ENCODE assay signal across 8 mouse cellular contexts in the genomic region with DNA sequence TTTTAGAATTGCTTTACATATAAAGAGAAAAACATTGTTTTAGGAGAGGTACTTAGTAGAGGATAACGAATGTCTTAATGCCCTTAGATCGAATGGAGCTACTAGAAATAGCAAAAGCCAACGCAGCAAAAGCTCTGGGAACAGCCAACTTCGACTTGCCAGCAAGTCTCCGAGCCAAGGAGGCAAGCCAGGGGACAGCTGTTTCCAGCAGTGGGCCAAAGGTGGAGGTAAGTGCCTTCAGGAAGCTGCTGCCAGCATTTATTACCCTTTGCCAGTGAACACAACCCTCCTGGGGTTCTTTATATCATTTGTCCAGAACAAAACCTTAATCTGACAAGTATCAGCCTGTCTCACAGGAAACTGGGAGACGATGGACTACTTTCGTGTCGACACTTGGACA. TPM values are rescaled to one million over a fixed set of nuclear protein-coding genes. Genes with fewer than 3 reads are reported as not detected.
DNase-seq lines count a peak whose midpoint lies in the region; ATAC-seq and TF ChIP-seq lines count a peak whose summit lies in the region.

No protein-coding gene starts in this region.

- TF ChIP-seq CTCF in forebrain, postnatal 0 days (IDR thresholded peaks at IDR 0.05; ENCODE audit: low read depth), result no peak
- no peak for TF ChIP-seq CTCF in kidney, adult 2 months (conservative IDR thresholded peaks at IDR 0.05; ENCODE audit: insufficient read depth, insufficient read length, low read depth, low read length)

- H3K4me3 ChIP-seq in megakaryocyte, embryonic 14.5 days (replicated peaks), result peak overlapping the region; percentile 98
- H3K4me3 ChIP-seq in forebrain, postnatal 0 days (ENCODE audit: low read depth, low read length), result peak overlapping the region; percentile 97
- H3K4me3 ChIP-seq in kidney, adult 2 months (ENCODE audit: insufficient read depth, low read depth, low read length), result peak overlapping the region; percentile 44
- H3K4me3 ChIP-seq in midbrain, embryonic 16.5 days (ENCODE audit: low read depth, low read length), result peak overlapping the region; percentile 20

- WGBS in forebrain, postnatal 0 days, result 65% methylated on average over 8 of the region's 8 CpGs
- WGBS in kidney, adult 2 months, result 12% methylated on average over 8 of the region's 8 CpGs
- WGBS in midbrain, embryonic 16.5 days, result 82% methylated on average over 8 of the region's 8 CpGs

- H3K27me3 ChIP-seq in megakaryocyte, embryonic 14.5 days (replicated peaks), result no peaks in the 10 kb centered on the region
- H3K27me3 ChIP-seq in forebrain, postnatal 0 days (ENCODE audit: insufficient read depth, low read length), result no peaks in the 10 kb centered on the region
- H3K27me3 ChIP-seq in kidney, adult 2 months (replicated peaks; ENCODE audit: control insufficient read depth, insufficient read depth, low read length), result no peaks in the 10 kb centered on the region
- no peaks in the 10 kb centered on the region for H3K27me3 ChIP-seq in midbrain, embryonic 16.5 days (ENCODE audit: control insufficient read depth, insufficient read depth, low read depth, low read length)

- no peaks in the 10 kb centered on the region for H3K9me3 ChIP-seq in megakaryocyte, embryonic 14.5 days
- H3K9me3 ChIP-seq in forebrain, postnatal 0 days (ENCODE audit: low read length), result no peaks in the 10 kb centered on the region
- no peaks in the 10 kb centered on the region for H3K9me3 ChIP-seq in midbrain, embryonic 16.5 days (replicated peaks; ENCODE audit: control insufficient read depth, low read length, poor library complexity, severe bottlenecking)

- peaks cover 68% of the 10 kb centered on the region for H3K4me1 ChIP-seq in megakaryocyte, embryonic 14.5 days
- H3K4me1 ChIP-seq in forebrain, postnatal 0 days (ENCODE audit: insufficient read depth), result peaks cover 16% of the 10 kb centered on the region
- peaks cover 7% of the 10 kb centered on the region; the same call in 1 of the 2 replicates for H3K4me1 ChIP-seq in kidney, adult 2 months (ENCODE audit: control insufficient read depth, insufficient read depth, low read length)
- H3K4me1 ChIP-seq in midbrain, embryonic 16.5 days (ENCODE audit: control insufficient read depth, insufficient read depth, low read length), result peaks cover 27% of the 10 kb centered on the region

- no peak overlapping the region for H3K27ac ChIP-seq in forebrain, postnatal 0 days (ENCODE audit: low read depth, low read length)
- no peak overlapping the region for H3K27ac ChIP-seq in kidney, adult 2 months (ENCODE audit: insufficient read depth, low read depth, low read length)
- H3K27ac ChIP-seq in midbrain, embryonic 16.5 days (ENCODE audit: low read length), result no peak overlapping the region

- no peak for DNase-seq in forebrain, postnatal 0 days
- peak; percentile 68 for DNase-seq in kidney, adult 2 months
- DNase-seq in thymus, postnatal 0 days (ENCODE audit: low spot score), result no peak
- no peak for DNase-seq in right cerebral cortex, postnatal 10 days (ENCODE audit: low spot score in 2 of 2)
- no peak for DNase-seq in spleen, postnatal 4 days (ENCODE audit: low spot score in 2 of 2)

- H3K9ac ChIP-seq in forebrain, postnatal 0 days, result no peak overlapping the region
- H3K9ac ChIP-seq in midbrain, embryonic 16.5 days (ENCODE audit: low read depth, low read length), result peak overlapping the region; percentile 15

- no peak for TF ChIP-seq POLR2A in kidney, adult 2 months (IDR thresholded peaks at IDR 0.05; ENCODE audit: low read depth, low read length)

- peak overlapping the region; percentile 76 for H3K4me2 ChIP-seq in forebrain, postnatal 0 days (ENCODE audit: low read depth)
- H3K4me2 ChIP-seq in midbrain, embryonic 16.5 days (ENCODE audit: low read length), result peak overlapping the region; percentile 71

- H3K36me3 ChIP-seq in megakaryocyte, embryonic 14.5 days (replicated peaks; ENCODE audit: low read length), result peaks cover 57% of the 10 kb centered on the region
- peaks cover 30% of the 10 kb centered on the region for H3K36me3 ChIP-seq in forebrain, postnatal 0 days (ENCODE audit: insufficient read depth)
- peaks cover 18% of the 10 kb centered on the region for H3K36me3 ChIP-seq in kidney, adult 2 months (ENCODE audit: control insufficient read depth, insufficient read depth, low read length)
- H3K36me3 ChIP-seq in midbrain, embryonic 16.5 days (ENCODE audit: control insufficient read depth, insufficient read depth, low read length), result peaks cover 19% of the 10 kb centered on the region

- ATAC-seq in megakaryocyte, adult 5-6 weeks (ENCODE audit: poor library complexity, severe bottlenecking), result no peak
- ATAC-seq in forebrain, postnatal 0 days, result no peak
- no peak for ATAC-seq in midbrain, embryonic 16.5 days

RNA-seq across cellular contexts. Expression of gene Rsrp1, which starts 1.8 kb away (rescaled TPM):
- polyA plus RNA-seq in megakaryocyte, embryonic 14.5 days (2012; ENCODE audit: insufficient read depth, low replicate concordance), result 176 and 605 TPM in 2 replicates
- 680 and 693 TPM in 2 replicates for total RNA-seq in megakaryocyte, adult 5-6 weeks (2015)
- 257 and 330 TPM in 2 replicates for total RNA-seq in megakaryocyte, adult 5-6 weeks (2017)
- 93.3 and 95.4 TPM in 2 replicates for total RNA-seq in forebrain, postnatal 0 days (2014; rRNA removed)
- 180 and 225 TPM in 2 replicates for polyA plus RNA-seq in forebrain, postnatal 0 days (2015; fragmentation: Nextera tagmentation; extraction: Ambion mirVana)
- polyA plus RNA-seq in kidney, adult 2 months (2012; rRNA removed), result 172 and 319 TPM in 2 replicates
- 576 and 581 TPM in 2 replicates for polyA plus RNA-seq in midbrain, embryonic 16.5 days (2015; fragmentation: Nextera tagmentation; extraction: Ambion mirVana)
- 822 and 855 TPM in 2 replicates for polyA plus RNA-seq in thymus, postnatal 0 days (2015; fragmentation: Nextera tagmentation; extraction: Ambion mirVana)

RNA-seq across cellular contexts. Expression of gene Syf2, which starts 5.5 kb away (rescaled TPM):
- polyA plus RNA-seq in megakaryocyte, embryonic 14.5 days (2012; ENCODE audit: insufficient read depth, low replicate concordance), result 6.0 and 63.1 TPM in 2 replicates
- total RNA-seq in megakaryocyte, adult 5-6 weeks (2015), result 81.7 and 89.6 TPM in 2 replicates
- total RNA-seq in megakaryocyte, adult 5-6 weeks (2017), result 286 and 343 TPM in 2 replicates
- total RNA-seq in forebrain, postnatal 0 days (2014; rRNA removed), result 53.3 and 64.9 TPM in 2 replicates
- polyA plus RNA-seq in forebrain, postnatal 0 days (2015; fragmentation: Nextera tagmentation; extraction: Ambion mirVana), result 75.0 and 84.9 TPM in 2 replicates
- 25.5 and 34.3 TPM in 2 replicates for polyA plus RNA-seq in kidney, adult 2 months (2012; rRNA removed)
- polyA plus RNA-seq in midbrain, embryonic 16.5 days (2015; fragmentation: Nextera tagmentation; extraction: Ambion mirVana), result 61.9 and 64.7 TPM in 2 replicates
- 171 and 176 TPM in 2 replicates for polyA plus RNA-seq in thymus, postnatal 0 days (2015; fragmentation: Nextera tagmentation; extraction: Ambion mirVana)

RNA-seq across cellular contexts. Expression of gene Tmem50a, which starts 10.4 kb away (rescaled TPM):
- polyA plus RNA-seq in megakaryocyte, embryonic 14.5 days (2012; ENCODE audit: insufficient read depth, low replicate concordance), result 8.9 and 16.9 TPM in 2 replicates
- 292 and 323 TPM in 2 replicates for total RNA-seq in megakaryocyte, adult 5-6 weeks (2015)
- total RNA-seq in megakaryocyte, adult 5-6 weeks (2017), result 338 and 378 TPM in 2 replicates
- 165 and 174 TPM in 2 replicates for total RNA-seq in forebrain, postnatal 0 days (2014; rRNA removed)
- polyA plus RNA-seq in forebrain, postnatal 0 days (2015; fragmentation: Nextera tagmentation; extraction: Ambion mirVana), result 200 and 248 TPM in 2 replicates
- 90.1 and 115 TPM in 2 replicates for polyA plus RNA-seq in kidney, adult 2 months (2012; rRNA removed)
- polyA plus RNA-seq in midbrain, embryonic 16.5 days (2015; fragmentation: Nextera tagmentation; extraction: Ambion mirVana), result 237 and 253 TPM in 2 replicates
- 247 and 304 TPM in 2 replicates for polyA plus RNA-seq in thymus, postnatal 0 days (2015; fragmentation: Nextera tagmentation; extraction: Ambion mirVana)

Comparison
In these comparisons a context has a peak if more than half of its experiments do, and no peak if none do; other contexts are left out.
1. H3K4me3 ChIP-seq: peak in every context shown above with its lines; median percentile 98 in megakaryocyte, embryonic 14.5 days; 97 in forebrain, postnatal 0 days; 44 in kidney, adult 2 months; 20 in midbrain, embryonic 16.5 days.